Mouse (Mus musculus) hindbrain, embryonic 16.5 days (tissue): ENCODE measurements at regions not wholly inside any gene's neighbourhood (a gene's known extent, or its start where the extent isn't known, plus 50 kb on each side); places are given as distances from the start of the nearest gene placed in this dataset.

Experiments used
- ATAC-seq: fragments of 200-750 bp; cut with Nextera tagmentation; 2 replicates; pipeline ENCODE4 v1.8.0; 2017; ENCODE audit warnings: moderate TSS enrichment, moderate library complexity
- H3K27ac ChIP-seq: fragments of 300-500 bp; sonication (generic); 2 replicates; pipeline ENCODE4 v1.5.1; 2014; ENCODE audit warnings: low read depth, mild to moderate bottlenecking, control low read depth, low read length, moderate library complexity
- H3K27me3 ChIP-seq: fragments of 300-500 bp; sonication (generic); replicated peaks from 2 replicates; pipeline ENCODE4 v1.6.1; 2014; ENCODE audit warnings: low read length; ENCODE audit not compliant: control insufficient read depth, insufficient read depth
- H3K36me3 ChIP-seq: fragments of 300-500 bp; sonication (generic); 2 replicates; pipeline ENCODE4 v1.6.1; 2014; ENCODE audit warnings: mild to moderate bottlenecking, low read length, moderate library complexity, mixed read lengths; ENCODE audit not compliant: control insufficient read depth, insufficient read depth
- H3K4me1 ChIP-seq: fragments of 300-500 bp; sonication (generic); 2 replicates; pipeline ENCODE4 v1.6.1; 2014; ENCODE audit warnings: low read depth, low read length; ENCODE audit not compliant: control insufficient read depth, insufficient read depth
- H3K4me2 ChIP-seq: fragments of 300-500 bp; sonication (generic); 2 replicates; pipeline ENCODE4 v1.6.1; 2014; ENCODE audit warnings: mild to moderate bottlenecking, low read length, control low read depth, moderate library complexity
- H3K4me3 ChIP-seq: fragments of 300-500 bp; sonication (generic); 2 replicates; pipeline ENCODE4 v1.5.1; 2014; ENCODE audit warnings: mild to moderate bottlenecking, low read length, control low read depth, moderate library complexity
- H3K9ac ChIP-seq: fragments of 300-500 bp; sonication (generic); 2 replicates; pipeline ENCODE4 v1.6.1; 2014; ENCODE audit warnings: low read depth, mild to moderate bottlenecking, control low read depth, low read length, moderate library complexity
- H3K9me3 ChIP-seq: fragments of 300-500 bp; sonication (generic); 2 replicates; pipeline ENCODE4 v1.6.1; 2014; ENCODE audit warnings: mild to moderate bottlenecking, low read length, moderate library complexity; ENCODE audit not compliant: control insufficient read depth
- WGBS: fragments of 180-500 bp; shearing (Covaris S2); extraction: QIAGEN DNeasy Blood & Tissue Kit; methylation state at CpG from one replicate; pipeline ENCODE4 v1.1.7; 2014; 5-methylcytosine and 5-hydroxymethylcytosine counted together

DNA sequence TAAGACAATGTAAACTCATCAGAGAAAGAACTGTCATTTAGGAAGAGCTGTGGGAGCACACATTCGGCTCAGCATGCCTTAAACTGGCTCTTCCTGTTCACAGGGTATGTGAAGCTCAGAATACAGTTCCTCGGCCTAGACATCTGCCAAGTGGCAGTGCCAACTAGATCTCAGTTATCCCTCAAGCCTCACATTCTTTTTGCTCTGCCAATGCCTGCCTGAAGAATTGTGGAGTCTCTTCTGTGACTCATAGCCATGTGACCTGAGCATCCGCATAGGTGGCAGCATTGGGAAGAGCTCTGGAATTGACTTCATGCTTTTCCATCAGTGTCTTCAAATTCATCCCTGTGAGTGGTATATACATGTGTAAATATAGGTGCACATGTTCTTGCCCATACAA lies 59.7 kb downstream of the Prlhr start:
- no peak overlapping the region for H3K9ac ChIP-seq
- no peaks in the 10 kb centered on the region for H3K36me3 ChIP-seq
- no peak for ATAC-seq
- 88% methylated on average over 3 of the region's 3 CpGs for WGBS
- no peaks in the 10 kb centered on the region for H3K9me3 ChIP-seq
- no peaks in the 10 kb centered on the region for H3K27me3 ChIP-seq
- H3K27ac ChIP-seq, result no peak overlapping the region
- no peaks in the 10 kb centered on the region for H3K4me1 ChIP-seq
- H3K4me2 ChIP-seq, result no peak overlapping the region
- H3K4me3 ChIP-seq, result no peak overlapping the region

DNA sequence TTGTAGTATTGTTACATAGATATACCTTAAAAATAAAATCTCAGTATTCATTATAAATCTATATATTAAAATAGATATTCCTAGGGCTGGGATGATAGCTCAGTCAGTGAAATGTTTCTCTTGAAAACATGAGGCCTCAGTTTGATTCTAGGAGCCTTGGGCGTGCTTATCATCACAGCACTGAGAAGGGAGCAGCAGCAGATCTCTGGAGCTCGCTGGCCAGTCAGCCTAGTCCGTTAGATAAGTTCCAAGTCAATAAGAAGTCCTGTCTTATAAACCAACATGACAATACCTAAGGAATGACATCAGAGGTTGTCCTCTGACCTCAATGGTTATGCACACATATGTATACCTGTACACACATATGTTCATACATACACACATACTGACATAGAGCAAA lies 68.7 kb downstream of the Prlhr start:
- Histone ChIP-seq H3K27ac (no peak overlapping the region), H3K9me3 (no peaks in the 10 kb centered on the region), H3K9ac (no peak overlapping the region), H3K4me1 (no peaks in the 10 kb centered on the region), H3K4me3 (no peak overlapping the region), H3K27me3 (no peaks in the 10 kb centered on the region), H3K4me2 (no peak overlapping the region), H3K36me3 (no peaks in the 10 kb centered on the region)
- 85% methylated on average over 3 of the region's 3 CpGs for WGBS
- no peak for ATAC-seq

DNA sequence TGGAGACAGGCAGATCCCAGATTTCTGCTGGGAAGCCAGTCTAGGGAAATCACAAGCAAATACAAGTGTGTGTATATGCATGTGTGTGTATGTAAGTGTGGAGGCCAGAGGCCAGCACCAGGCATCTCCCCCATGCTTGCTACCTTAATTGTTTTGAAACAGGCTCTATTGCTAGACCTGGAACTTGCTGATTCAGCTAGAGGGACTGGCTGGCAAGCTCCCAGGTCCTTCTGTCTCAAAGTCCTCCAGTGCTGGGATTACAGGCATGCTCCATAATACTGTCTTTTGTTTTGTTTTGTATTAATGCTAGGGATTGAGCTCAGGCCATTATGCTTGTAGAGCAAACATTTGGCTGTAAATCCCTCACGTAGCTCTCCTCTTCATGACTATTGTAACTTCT lies 70.4 kb downstream of the Prlhr start:
- H3K9me3 ChIP-seq, result no peaks in the 10 kb centered on the region
- no peaks in the 10 kb centered on the region for H3K36me3 ChIP-seq
- no peak overlapping the region for H3K4me2 ChIP-seq
- H3K27me3 ChIP-seq, result no peaks in the 10 kb centered on the region
- no peak overlapping the region for H3K4me3 ChIP-seq
- no peak overlapping the region for H3K27ac ChIP-seq
- no peaks in the 10 kb centered on the region for H3K4me1 ChIP-seq
- WGBS, result 73% methylated on average over 1 of the region's 1 CpGs
- H3K9ac ChIP-seq, result no peak overlapping the region
- no peak for ATAC-seq

DNA sequence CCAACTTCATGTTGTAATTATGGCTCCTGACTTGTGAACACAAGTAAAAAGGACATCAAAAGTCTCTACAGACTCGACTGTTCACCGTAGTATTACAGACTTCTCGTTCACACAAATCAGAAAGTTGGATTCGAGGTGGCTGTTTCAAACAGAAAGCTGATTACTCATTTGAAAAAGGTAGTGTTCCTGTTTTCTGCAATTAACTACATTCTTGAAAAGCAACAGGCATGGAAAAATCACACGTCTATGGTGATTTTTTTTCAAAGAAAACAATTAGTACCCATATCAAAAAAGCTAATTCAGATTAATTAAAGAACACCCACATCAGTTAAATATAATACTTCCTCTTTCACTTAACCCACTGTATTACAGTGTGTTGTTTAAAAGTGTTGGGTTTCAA lies 71.5 kb downstream of the Prlhr start:
- WGBS, result 85% methylated on average over 5 of the region's 5 CpGs
- Histone ChIP-seq H3K4me2 (no peak overlapping the region), H3K27me3 (no peaks in the 10 kb centered on the region), H3K27ac (no peak overlapping the region), H3K36me3 (no peaks in the 10 kb centered on the region), H3K4me1 (no peaks in the 10 kb centered on the region), H3K9ac (no peak overlapping the region), H3K4me3 (no peak overlapping the region), H3K9me3 (no peaks in the 10 kb centered on the region)
- no peak for ATAC-seq

DNA sequence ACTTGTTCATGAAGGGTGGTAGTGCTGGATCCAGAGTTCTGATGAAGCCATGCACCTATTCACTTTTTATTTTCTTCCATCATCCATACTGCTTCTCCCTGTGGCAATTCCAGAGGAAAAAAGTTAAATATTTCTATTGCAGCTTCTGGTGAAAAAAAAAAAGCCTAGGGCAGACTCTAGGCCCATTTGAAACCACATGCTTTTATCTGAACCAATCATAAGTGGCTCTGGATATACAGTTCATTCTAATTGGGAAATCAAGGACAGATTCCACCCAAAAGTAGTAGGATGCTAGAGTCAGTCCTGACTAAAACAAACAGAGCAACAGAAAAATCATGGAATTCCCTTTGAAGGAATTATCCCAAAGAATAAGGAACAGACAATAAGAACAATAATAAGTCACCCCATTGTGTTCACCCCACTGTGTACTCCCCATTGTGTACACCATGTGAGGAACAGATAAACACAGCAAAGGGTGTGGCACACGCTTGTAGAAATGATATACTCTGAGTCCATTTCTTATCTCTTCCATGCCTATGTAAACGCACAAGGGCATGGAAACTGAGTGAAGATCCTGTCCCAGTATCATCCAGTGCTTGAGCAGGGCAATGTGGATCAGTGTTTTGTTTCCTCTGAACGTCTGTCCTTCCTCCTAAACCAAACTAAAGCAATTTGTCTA lies 81.4 kb downstream of the Prlhr start:
- Histone ChIP-seq H3K9me3 (no peaks in the 10 kb centered on the region), H3K4me2 (no peak overlapping the region), H3K36me3 (no peaks in the 10 kb centered on the region), H3K4me1 (no peaks in the 10 kb centered on the region), H3K27me3 (no peaks in the 10 kb centered on the region), H3K27ac (no peak overlapping the region), H3K9ac (no peak overlapping the region), H3K4me3 (no peak overlapping the region)
- no peak for ATAC-seq
- WGBS, result 75% methylated on average over 3 of the region's 3 CpGs

DNA sequence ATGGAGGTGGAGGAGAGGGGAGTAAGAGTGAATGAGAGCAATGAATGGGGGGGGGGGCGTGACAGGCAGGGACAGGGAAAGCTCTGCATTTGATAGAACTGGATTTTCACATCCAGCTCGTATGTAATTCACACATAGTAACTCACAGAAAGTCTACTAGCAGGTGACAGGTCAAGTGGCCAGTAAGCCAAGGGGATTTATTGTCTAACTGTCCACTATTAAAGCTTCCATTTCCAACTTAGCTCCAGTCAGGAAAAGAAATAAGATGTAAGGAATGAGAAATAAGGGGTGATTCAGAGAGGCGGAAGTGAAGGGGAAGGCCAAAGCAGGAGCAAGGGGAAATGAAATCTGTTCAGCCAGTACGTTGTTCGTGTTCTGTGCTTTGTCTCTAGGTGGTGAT lies 83.4 kb downstream of the Prlhr start:
- Histone ChIP-seq H3K4me1 (no peaks in the 10 kb centered on the region), H3K9ac (no peak overlapping the region), H3K27me3 (no peaks in the 10 kb centered on the region), H3K36me3 (no peaks in the 10 kb centered on the region), H3K9me3 (no peaks in the 10 kb centered on the region), H3K4me3 (no peak overlapping the region), H3K27ac (no peak overlapping the region), H3K4me2 (no peak overlapping the region)
- WGBS, result 74% methylated on average over 5 of the region's 5 CpGs
- no peak for ATAC-seq

DNA sequence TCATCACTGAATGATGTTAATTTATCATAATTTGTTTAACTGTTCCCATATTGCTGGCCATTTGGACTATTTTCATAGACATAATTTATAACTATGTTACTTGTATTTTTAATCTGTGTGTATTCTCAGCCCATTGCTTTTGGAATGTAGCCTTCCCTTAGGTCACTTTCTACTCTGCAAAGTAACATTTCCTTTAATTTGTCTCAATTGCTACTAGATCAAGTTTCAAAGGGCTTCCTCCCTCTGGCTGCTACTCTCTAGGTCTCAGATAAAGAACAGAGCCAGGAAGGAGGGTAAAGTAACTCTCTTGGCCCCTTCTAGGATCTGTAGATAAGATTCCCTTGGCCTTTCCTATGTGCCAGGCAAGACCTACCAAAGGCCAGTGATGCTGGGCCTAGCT lies 85.4 kb downstream of the Prlhr start:
- H3K4me1 ChIP-seq, result no peaks in the 10 kb centered on the region
- ATAC-seq, result no peak
- no peaks in the 10 kb centered on the region for H3K36me3 ChIP-seq
- H3K4me3 ChIP-seq, result no peak overlapping the region
- no peaks in the 10 kb centered on the region for H3K27me3 ChIP-seq
- no peak overlapping the region for H3K9ac ChIP-seq
- H3K27ac ChIP-seq, result no peak overlapping the region
- H3K4me2 ChIP-seq, result no peak overlapping the region
- H3K9me3 ChIP-seq, result no peaks in the 10 kb centered on the region

DNA sequence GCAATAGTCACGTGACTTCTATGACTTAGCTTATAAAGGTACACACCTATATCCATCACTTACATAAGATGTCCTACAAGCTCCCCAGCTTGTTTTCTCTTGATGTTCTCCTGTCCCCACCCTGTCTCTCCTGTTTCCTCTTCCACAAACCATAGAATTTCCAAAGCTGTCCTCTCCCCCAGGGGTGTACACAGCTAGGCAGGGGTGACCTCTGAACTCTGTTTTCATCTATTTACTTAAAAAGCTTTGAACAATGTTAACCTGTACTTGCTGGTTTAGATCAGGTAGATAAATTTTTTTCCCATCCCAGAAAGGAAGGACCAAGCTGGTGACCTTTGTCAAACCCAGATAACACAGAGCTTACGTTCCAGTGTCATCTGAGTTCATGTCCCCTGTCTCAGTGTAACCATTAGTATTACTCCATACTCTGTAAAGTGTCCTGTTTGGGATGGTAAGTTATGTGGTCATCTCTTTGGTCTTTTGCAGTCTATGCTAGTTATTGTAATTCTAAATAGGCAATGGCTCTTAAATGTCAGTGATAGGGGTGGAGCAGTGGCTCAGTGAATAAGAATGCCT lies 89.0 kb downstream of the Prlhr start:
- no peaks in the 10 kb centered on the region for H3K36me3 ChIP-seq
- no peaks in the 10 kb centered on the region for H3K4me1 ChIP-seq
- no peaks in the 10 kb centered on the region for H3K27me3 ChIP-seq
- no peak overlapping the region for H3K4me3 ChIP-seq
- no peak overlapping the region for H3K4me2 ChIP-seq
- H3K27ac ChIP-seq, result no peak overlapping the region
- WGBS, result 84% methylated on average over 2 of the region's 2 CpGs
- H3K9ac ChIP-seq, result no peak overlapping the region
- no peaks in the 10 kb centered on the region for H3K9me3 ChIP-seq
- ATAC-seq, result no peak

DNA sequence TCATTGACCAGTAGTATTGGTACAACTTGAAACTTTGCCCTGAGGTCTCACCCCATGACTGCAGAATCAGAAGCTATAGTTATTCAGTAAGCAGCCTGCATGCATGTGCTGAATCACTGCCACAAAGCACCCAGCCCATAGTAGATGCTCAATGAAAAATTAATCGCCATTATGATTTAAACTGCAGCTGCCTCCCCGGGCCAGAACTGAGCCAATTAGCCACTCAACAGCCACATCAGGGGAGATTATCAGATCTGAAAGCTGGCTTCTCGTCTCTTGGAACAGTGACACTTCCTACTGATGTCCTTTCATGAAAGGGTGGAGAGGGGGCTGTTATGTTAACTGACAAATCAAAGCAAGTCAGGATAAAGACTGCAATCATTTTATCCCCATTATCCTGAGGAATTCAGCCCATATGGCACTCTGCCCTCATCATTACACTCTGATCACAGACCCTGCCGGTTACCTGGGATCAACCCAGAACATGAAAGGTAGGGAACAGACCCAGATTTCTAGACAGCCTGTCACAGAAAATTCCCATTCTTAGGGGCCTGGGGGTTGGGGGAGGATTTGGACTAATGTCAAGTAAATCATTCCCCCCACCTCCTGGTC lies 104.0 kb downstream of the Prlhr start:
- 46% methylated on average over 4 of the region's 4 CpGs for WGBS
- H3K4me1 ChIP-seq, result no peaks in the 10 kb centered on the region
- H3K4me3 ChIP-seq, result no peak overlapping the region
- H3K27me3 ChIP-seq, result no peaks in the 10 kb centered on the region
- H3K9me3 ChIP-seq, result no peaks in the 10 kb centered on the region
- no peak overlapping the region for H3K4me2 ChIP-seq
- H3K36me3 ChIP-seq, result no peaks in the 10 kb centered on the region
- no peak for ATAC-seq
- H3K27ac ChIP-seq, result no peak overlapping the region
- no peak overlapping the region for H3K9ac ChIP-seq
